Mouse (Mus musculus) lung, embryonic 16.5 days (tissue): ENCODE data around the gene Srpk1. TPM values are rescaled to one million over a fixed set of nuclear protein-coding genes. Genes with fewer than 3 reads are reported as not detected.

Source experiments
- ATAC-seq: fragments of 200-750 bp; cut with Nextera tagmentation; 2 replicates; pipeline ENCODE4 v1.8.0; 2017; ENCODE audit warnings: low read depth, mild to moderate bottlenecking, moderate library complexity
- H3K27ac ChIP-seq: fragments of 300-500 bp; sonication (generic); 2 replicates; pipeline ENCODE4 v1.5.1; 2014; ENCODE audit warnings: mild to moderate bottlenecking, control low read depth, low read length
- H3K27me3 ChIP-seq: fragments of 300-500 bp; sonication (generic); 2 replicates; pipeline ENCODE4 v1.6.1; 2014; ENCODE audit warnings: low read depth, low read length, mixed read lengths; ENCODE audit not compliant: control insufficient read depth, insufficient read depth
- H3K36me3 ChIP-seq: fragments of 300-500 bp; sonication (generic); 2 replicates; pipeline ENCODE4 v1.6.1; 2014; ENCODE audit warnings: low read length; ENCODE audit not compliant: control insufficient read depth, insufficient read depth
- H3K4me1 ChIP-seq: fragments of 300-500 bp; sonication (generic); replicated peaks from 2 replicates; pipeline ENCODE4 v1.6.1; 2014; ENCODE audit warnings: low read length, mixed read lengths; ENCODE audit not compliant: control insufficient read depth, insufficient read depth
- H3K4me2 ChIP-seq: fragments of 300-500 bp; sonication (generic); 2 replicates; pipeline ENCODE4 v1.6.1; 2014; ENCODE audit warnings: low read depth, low read length, control low read depth
- H3K4me3 ChIP-seq: fragments of 300-500 bp; sonication (generic); 2 replicates; pipeline ENCODE4 v1.5.1; 2014; ENCODE audit warnings: mild to moderate bottlenecking, low read length, control low read depth
- H3K9ac ChIP-seq: fragments of 300-500 bp; sonication (generic); 2 replicates; pipeline ENCODE4 v1.6.1; 2014; ENCODE audit warnings: low read length, control low read depth
- H3K9me3 ChIP-seq: fragments of 300-500 bp; sonication (generic); 2 replicates; pipeline ENCODE4 v1.6.1; 2016; ENCODE audit warnings: low read length; ENCODE audit not compliant: control insufficient read depth
- WGBS: fragments of 180-500 bp; shearing (Covaris S2); extraction: QIAGEN DNeasy Blood & Tissue Kit; methylation state at CpG from one replicate; pipeline ENCODE4 v1.1.7; 2014; 5-methylcytosine and 5-hydroxymethylcytosine counted together
- polyA plus RNA-seq: library from polyadenylated mRNA; unstranded; fragments of >200 nt; fragmentation: Nextera tagmentation; extraction: Ambion mirVana; gene quantifications from 2 replicates; pipeline ENCODE4 v1.2.1, GENCODE M21; 2015

Srpk1 gene
- polyA plus RNA-seq, result 62.2 and 69.2 TPM in 2 replicates

- Histone ChIP-seq H3K9me3 (no peaks in the 10 kb centered on the region), H3K4me1 (peaks cover 10% of the 10 kb centered on the region), H3K4me2 (peak within 1 kb of the TSS; percentile 76), H3K27ac (peak within 1 kb of the TSS; percentile 82), H3K9ac (peak within 1 kb of the TSS; percentile 94), H3K27me3 (no peaks in the 10 kb centered on the region), H3K36me3 (peaks cover 7% of the 10 kb centered on the region), H3K4me3 (peak within 1 kb of the TSS; percentile 97)
- WGBS, result under 1% methylated on average over 42 of the region's 53 CpGs
- ATAC-seq, result peak; percentile 97
These were observed at the start of gene Srpk1 for GRCm38 (mm10) chr17:28622300-28622759. TSS of gene Srpk1 (minus strand) at chr17:28622709.

GRCm38 (mm10) chr17:28659564-28659963, 37.1 kb upstream of the Srpk1 start:
- Histone ChIP-seq H3K36me3 (no peaks in the 10 kb centered on the region), H3K4me3 (no peak overlapping the region), H3K9me3 (no peaks in the 10 kb centered on the region), H3K4me1 (no peaks in the 10 kb centered on the region; the same call in none of the 2 replicates), H3K27me3 (no peaks in the 10 kb centered on the region), H3K4me2 (no peak overlapping the region), H3K9ac (no peak overlapping the region), H3K27ac (no peak overlapping the region)
- 38% methylated on average over 6 of the region's 6 CpGs for WGBS
- peak; percentile 80 for ATAC-seq

- 9% methylated on average over 4 of the region's 4 CpGs for WGBS
- H3K36me3 ChIP-seq, result no peaks in the 10 kb centered on the region
- 0 out of 2 replicates have a peak, but pooled peaks have one; percentile 15 for ATAC-seq
- no peak overlapping the region for H3K27ac ChIP-seq
- H3K27me3 ChIP-seq, result no peaks in the 10 kb centered on the region
- H3K9me3 ChIP-seq, result no peaks in the 10 kb centered on the region
- no peaks in the 10 kb centered on the region; the same call in none of the 2 replicates for H3K4me1 ChIP-seq
- H3K4me3 ChIP-seq, result no peak overlapping the region
- no peak overlapping the region for H3K4me2 ChIP-seq
- no peak overlapping the region for H3K9ac ChIP-seq
These were observed 35.4 kb upstream of the Srpk1 start for GRCm38 (mm10) chr17:28657936-28658335.

GRCm38 (mm10) chr17:28650268-28650667, 27.8 kb upstream of the Srpk1 start:
- Histone ChIP-seq H3K27me3 (no peaks in the 10 kb centered on the region), H3K4me3 (no peak overlapping the region), H3K9me3 (no peaks in the 10 kb centered on the region), H3K4me2 (no peak overlapping the region), H3K27ac (no peak overlapping the region), H3K9ac (no peak overlapping the region), H3K36me3 (no peaks in the 10 kb centered on the region), H3K4me1 (no peaks in the 10 kb centered on the region)
- ATAC-seq, result no peak
- whole genome bisulfite sequencing, result 63% methylated on average over 3 of the region's 3 CpGs

GRCm38 (mm10) chr17:28648607-28649370, 26.3 kb upstream of the Srpk1 start:
- no peak for ATAC-seq
- Histone ChIP-seq H3K4me1 (no peaks in the 10 kb centered on the region), H3K9ac (no peak overlapping the region), H3K4me3 (no peak overlapping the region), H3K4me2 (no peak overlapping the region), H3K9me3 (no peaks in the 10 kb centered on the region), H3K27me3 (no peaks in the 10 kb centered on the region), H3K36me3 (no peaks in the 10 kb centered on the region), H3K27ac (no peak overlapping the region)
- WGBS, result 37% methylated on average over 6 of the region's 6 CpGs

GRCm38 (mm10) chr17:28646221-28646620, 23.7 kb upstream of the Srpk1 start:
- Histone ChIP-seq H3K4me2 (no peak overlapping the region), H3K27ac (no peak overlapping the region), H3K27me3 (no peaks in the 10 kb centered on the region), H3K4me1 (no peaks in the 10 kb centered on the region), H3K9me3 (no peaks in the 10 kb centered on the region), H3K9ac (no peak overlapping the region), H3K36me3 (no peaks in the 10 kb centered on the region), H3K4me3 (no peak overlapping the region)
- 52% methylated on average over 3 of the region's 3 CpGs for WGBS
- no peak for ATAC-seq

GRCm38 (mm10) chr17:28644112-28644511, 21.6 kb upstream of the Srpk1 start:
- no peak overlapping the region for H3K4me2 ChIP-seq
- H3K4me1 ChIP-seq, result no peaks in the 10 kb centered on the region
- no peak overlapping the region for H3K27ac ChIP-seq
- H3K9me3 ChIP-seq, result no peaks in the 10 kb centered on the region
- whole genome bisulfite sequencing, result 29% methylated on average over 4 of the region's 4 CpGs
- H3K4me3 ChIP-seq, result no peak overlapping the region
- no peak overlapping the region for H3K9ac ChIP-seq
- no peaks in the 10 kb centered on the region for H3K36me3 ChIP-seq
- no peaks in the 10 kb centered on the region for H3K27me3 ChIP-seq
- no peak for ATAC-seq

GRCm38 (mm10) chr17:28643697-28644096, 21.2 kb upstream of the Srpk1 start:
- Histone ChIP-seq H3K27me3 (no peaks in the 10 kb centered on the region), H3K9ac (no peak overlapping the region), H3K4me2 (no peak overlapping the region), H3K36me3 (no peaks in the 10 kb centered on the region), H3K4me3 (no peak overlapping the region), H3K27ac (no peak overlapping the region), H3K4me1 (no peaks in the 10 kb centered on the region), H3K9me3 (no peaks in the 10 kb centered on the region)
- ATAC-seq, result no peak
- 30% methylated on average over 3 of the region's 3 CpGs for WGBS

GRCm38 (mm10) chr17:28640113-28640512, 17.6 kb upstream of the Srpk1 start:
- no peak overlapping the region for H3K9ac ChIP-seq
- H3K4me1 ChIP-seq, result no peaks in the 10 kb centered on the region
- H3K4me3 ChIP-seq, result no peak overlapping the region
- H3K4me2 ChIP-seq, result no peak overlapping the region
- 75% methylated on average over 3 of the region's 3 CpGs for WGBS
- no peaks in the 10 kb centered on the region for H3K9me3 ChIP-seq
- H3K27ac ChIP-seq, result no peak overlapping the region
- H3K27me3 ChIP-seq, result no peaks in the 10 kb centered on the region
- ATAC-seq, result no peak
- H3K36me3 ChIP-seq, result no peaks in the 10 kb centered on the region
